Mouse (Mus musculus) liver, embryonic 14.5 days (tissue): Measurements from ENCODE around the gene Tes.

ENCODE experiments used
- CTCF ChIP-seq: IDR thresholded peaks from 2 replicates; pipeline ENCODE4 v1.5.1; 2016; ENCODE audit warnings: antibody characterized with exemption, low read depth, control low read depth
- EP300 ChIP-seq: IDR thresholded peaks from 2 replicates; pipeline ENCODE4 v1.6.1; 2016; ENCODE audit warnings: antibody characterized with exemption, low read depth

DNA sequence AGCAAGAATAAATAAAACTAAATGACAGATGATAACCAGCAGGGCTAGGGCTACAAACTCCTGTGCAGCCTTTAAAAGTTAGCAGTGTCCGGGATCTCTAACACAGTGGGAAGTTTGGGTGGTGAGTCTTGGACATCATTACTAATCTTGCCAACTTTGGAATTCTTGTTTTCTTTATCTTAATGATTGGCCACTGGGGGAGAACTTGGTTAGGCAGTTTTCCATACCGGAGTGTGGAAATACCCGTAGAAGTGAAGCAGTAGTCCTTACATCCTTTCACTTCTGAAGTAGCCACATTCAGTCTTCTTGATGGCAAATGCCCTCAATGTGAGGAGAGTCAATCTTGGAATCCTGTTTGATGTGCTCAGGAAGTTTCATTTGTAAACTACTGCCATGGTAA lies 7.0 kb downstream of the Tes start:
- TF ChIP-seq EP300 = no peak
- no peak for TF ChIP-seq CTCF
